Mouse (Mus musculus) gonadal fat pad, adult 2 months (tissue): ENCODE data around the gene Cntnap1. TPM values are rescaled to one million over a fixed set of nuclear protein-coding genes. Genes with fewer than 3 reads are reported as not detected.
"Not testable (repeated sequence)": the region's sequence is repeated elsewhere in the genome, so short reads cannot be mapped to it uniquely, and the experiment has no call there.

Experiments used
- DNase-seq: peaks from one replicate; pipeline ENCODE4 v3.0.0-alpha.2; 2012; ENCODE audit warnings: low read depth
- polyA plus RNA-seq: library from polyadenylated mRNA; depleted of rRNA; stranded (reverse); fragments of >200 nt; gene quantifications from 2 replicates; pipeline ENCODE4 v1.2.3, GENCODE M21; 2012; rRNA removed

Cntnap1 gene
- polyA plus RNA-seq, result 3.7 and 4.1 TPM in 2 replicates

DNA sequence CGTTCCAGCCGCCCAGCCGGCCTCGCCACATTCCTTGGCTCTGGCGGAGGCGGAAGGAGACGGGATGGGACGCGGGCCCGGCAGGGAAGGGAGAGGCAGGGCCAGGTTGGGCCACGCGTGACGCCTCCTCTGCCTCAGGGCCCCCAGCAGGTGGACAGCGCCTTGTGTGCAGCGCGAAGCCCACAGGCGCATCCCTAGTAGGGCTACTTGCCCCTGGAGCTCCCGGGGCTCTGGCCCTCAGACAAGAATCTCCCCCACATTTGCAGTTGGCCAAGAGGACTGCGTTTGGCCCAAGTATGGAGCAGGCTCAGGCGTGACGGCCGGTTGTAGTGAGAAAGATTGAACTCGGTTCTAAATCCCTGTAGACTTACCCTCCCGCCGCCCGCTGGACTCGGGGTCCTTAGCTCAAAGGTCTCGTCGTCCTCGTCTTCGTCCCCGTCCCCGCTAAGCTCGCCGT is at the start of gene Cntnap1:
TSS of gene Cntnap1 (plus strand) at position 170 of the 457 bp plus-strand sequence.
- DNase-seq, result no peak

DNA sequence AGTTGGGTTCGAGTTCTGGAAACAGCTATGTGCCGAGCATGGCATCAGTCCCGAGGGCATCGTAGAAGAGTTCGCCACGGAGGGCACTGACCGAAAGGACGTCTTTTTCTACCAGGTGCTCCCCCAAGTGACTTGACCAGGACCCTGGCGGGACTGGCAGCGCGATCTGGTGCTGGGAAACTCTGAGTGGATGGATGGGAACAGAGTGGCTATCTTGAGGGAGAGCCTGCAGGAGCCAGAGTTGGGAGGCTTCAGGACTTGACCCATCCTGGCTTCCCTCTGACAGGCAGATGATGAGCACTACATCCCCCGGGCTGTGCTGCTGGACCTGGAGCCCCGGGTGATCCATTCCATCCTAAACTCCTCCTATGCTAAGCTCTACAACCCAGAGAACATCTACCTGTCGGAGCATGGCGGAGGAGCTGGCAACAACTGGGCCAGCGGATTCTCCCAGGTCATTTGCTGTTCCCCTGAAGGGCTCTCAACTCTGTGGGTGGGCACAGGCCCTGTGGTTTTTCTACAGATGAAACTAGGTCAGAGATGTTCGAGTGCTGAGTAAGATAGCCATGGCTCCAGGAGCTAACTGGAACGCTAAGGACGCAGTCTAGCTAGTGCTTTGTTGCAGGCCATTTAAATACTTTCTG is 49.7 kb upstream of the Cntnap1 start:
- no peak for DNase-seq

DNA sequence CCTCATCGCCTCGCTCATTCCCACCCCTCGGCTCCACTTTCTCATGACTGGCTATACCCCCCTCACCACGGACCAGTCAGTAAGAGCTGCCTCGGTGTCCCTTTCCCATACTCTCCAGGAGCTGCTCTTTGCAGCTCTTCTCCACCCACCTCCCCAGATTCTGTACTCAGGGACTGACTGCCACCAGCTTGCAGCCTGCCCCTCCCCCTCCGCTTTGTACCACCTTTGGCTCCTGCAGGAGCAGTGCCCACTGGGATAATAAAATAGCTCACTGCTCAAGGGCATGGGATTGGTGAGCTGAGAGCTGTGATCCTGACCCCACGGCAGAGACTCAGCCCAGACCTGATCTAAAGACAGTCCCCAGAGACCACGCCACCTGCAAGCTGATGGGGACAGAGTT is 45.8 kb upstream of the Cntnap1 start:
- not testable (repeated sequence) for DNase-seq

DNA sequence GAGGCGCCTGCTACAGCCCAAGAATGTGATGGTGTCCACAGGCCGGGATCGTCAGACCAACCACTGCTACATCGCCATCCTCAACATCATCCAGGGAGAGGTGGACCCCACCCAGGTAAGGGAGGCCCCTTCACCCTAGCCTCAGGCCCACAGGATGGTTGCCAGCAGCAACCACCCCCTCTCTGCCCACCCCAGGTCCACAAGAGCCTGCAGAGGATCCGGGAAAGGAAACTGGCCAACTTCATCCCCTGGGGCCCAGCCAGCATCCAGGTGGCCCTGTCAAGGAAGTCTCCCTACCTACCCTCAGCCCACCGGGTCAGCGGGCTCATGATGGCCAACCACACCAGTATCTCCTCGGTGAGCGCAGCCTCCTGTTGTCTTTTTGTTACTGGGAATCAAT is 45.3 kb upstream of the Cntnap1 start:
- not testable (repeated sequence) for DNase-seq

GRCm38 (mm10) chr11:101127075-101127474 is 43.2 kb upstream of the Cntnap1 start:
- DNase-seq, result no peak

DNA sequence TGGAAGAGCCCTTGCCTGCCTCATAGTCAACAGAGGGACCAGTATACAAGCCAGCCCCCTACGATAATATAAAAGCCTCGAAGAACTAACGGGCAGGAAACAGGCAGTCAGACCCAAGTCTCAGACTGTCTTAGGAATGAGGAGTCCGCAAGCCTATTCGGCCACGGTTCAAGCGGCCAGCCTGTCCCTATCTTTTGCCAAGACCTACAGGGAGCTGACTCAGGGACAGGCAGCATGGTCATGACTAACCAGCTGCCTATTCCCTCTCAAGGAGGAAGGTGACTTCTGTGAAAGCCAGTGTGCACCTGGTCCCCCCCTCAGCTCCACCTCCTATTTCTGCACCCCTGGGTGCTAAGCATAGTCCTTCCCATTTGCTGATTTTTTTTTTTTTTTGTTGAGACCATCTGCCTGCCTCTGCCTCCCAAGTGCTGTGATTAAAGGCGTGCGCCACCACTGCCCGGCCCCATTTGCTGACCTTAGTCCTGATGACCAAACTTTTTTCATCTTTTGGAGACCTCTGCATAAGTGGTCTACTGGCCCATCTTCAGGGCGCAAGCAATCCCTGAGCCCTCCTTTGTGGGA is 41.2 kb upstream of the Cntnap1 start:
- DNase-seq, result no peak

DNA sequence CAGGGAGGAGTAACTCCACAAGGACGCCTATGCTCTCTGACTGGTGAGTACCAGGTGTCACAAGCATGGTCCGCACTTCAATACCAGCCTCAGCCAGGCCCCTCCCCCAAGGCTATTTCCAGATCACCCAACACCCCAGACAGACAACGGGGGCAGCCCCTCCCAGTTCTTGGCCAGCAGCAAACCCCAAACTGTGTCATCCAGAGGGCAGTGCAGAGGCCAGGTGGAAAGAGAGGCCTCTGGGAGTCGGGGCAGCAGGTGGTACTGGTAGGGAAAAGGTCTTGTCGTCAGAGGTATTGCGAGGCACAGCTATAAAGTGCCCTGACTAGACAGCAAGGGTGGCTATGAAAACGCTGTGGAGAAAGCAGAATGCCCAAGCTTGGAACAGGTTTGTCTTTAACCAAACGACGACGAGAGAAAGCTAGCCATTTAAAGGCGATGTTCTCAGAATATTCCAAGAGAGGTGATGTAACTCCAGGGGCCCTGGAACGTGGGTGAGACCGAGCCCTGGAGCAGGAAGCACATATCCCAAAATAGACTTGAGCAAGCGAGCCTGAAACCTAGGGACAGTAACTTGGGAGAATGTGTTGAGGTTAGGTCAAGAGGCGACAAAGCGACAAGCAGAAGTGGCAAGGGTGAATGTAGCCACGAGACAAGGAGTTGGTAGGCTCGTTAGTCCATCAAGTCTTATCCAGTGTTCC is 40.1 kb upstream of the Cntnap1 start:
- no peak for DNase-seq

DNA sequence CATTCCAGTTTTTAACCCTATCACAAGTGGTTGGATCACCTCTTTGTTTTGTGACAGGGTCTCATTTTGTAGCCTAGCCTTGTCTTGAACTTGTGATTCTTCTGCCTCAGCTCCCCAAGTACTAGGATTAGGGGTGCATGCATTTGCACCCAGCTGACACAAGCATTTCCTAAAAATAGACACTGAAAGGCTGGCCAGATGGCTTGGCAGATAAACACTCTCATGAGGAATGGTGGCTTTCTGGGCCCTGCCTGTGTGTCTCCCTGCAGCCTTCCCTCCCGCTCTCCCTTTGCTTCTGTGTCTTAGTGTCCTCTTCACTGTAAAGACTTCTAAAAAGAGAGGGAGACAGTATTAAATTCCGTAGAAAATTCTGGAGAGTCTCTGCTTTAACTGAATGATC is 39.1 kb upstream of the Cntnap1 start:
- DNase-seq, result no peak

DNA sequence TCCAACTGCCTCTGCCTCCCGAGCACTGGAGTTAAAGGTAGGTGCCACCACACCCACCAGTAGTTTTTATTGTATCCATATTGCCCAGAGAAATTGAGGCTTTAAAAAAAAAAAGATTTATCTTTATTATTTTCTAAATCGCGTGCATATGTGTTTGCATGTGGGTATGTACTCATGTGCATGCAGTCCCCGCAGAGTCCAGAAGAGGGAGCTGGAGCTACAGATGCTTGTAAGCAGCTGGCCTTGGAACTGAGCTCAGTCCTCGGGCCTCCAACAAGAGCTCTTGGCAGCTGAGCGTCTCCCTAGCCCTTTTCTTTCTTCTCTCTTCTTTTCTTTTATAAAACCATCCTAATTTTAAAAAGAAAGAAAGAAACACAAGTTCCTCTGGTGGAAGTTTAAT is 38.6 kb upstream of the Cntnap1 start:
- no peak for DNase-seq

DNA sequence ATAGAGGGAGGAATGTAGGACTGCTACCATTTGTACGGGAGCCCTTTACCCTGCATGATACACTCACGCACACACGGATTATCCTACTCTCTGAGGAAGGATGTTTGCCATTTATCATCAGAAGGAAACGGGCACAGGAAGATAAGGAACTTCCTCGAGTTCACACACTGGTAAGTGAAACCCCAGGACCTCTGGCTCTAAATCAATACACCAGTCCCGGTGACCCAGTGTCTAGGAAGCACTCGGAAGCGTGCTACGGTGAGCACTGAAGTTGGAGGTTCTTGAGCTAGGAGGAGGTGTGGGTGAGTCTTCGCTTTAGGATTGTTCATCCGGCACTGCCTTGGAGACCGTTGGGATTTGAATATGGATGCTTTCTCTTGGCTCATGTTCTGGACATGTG is 37.3 kb upstream of the Cntnap1 start:
- no peak for DNase-seq

DNA sequence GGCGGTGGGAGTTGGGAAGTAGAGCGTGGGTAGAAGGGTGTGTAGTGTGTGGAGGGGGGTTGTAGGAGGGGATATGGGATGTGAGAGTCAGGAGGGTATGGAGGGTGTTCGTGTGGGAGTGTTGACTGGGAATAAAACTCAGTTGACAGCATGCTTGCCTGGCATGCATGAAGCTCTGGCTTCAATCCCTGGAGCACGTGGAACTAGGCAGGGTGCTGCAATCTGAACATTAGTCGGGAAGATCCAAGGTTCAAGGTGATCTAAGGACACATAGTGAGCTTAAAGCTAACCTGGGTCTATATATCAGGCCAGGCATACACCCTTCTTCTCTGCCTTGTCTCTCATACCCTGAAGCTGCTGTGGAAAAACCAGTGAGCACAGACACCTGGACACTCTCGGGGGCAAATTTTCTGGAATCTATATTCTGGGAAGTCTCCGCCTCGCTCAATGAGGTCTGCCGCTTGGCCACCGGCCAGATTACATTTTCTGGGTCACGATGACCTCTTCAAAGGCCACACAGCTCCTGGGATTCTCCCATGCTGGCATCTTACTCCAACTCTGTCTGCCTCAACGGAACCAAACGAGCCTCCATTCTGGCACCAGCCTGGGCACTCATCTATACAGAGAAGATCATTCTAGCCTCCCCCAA is 36.0 kb upstream of the Cntnap1 start:
- no peak for DNase-seq

GRCm38 (mm10) chr11:101137000-101137399 is 33.3 kb upstream of the Cntnap1 start:
- no peak for DNase-seq

DNA sequence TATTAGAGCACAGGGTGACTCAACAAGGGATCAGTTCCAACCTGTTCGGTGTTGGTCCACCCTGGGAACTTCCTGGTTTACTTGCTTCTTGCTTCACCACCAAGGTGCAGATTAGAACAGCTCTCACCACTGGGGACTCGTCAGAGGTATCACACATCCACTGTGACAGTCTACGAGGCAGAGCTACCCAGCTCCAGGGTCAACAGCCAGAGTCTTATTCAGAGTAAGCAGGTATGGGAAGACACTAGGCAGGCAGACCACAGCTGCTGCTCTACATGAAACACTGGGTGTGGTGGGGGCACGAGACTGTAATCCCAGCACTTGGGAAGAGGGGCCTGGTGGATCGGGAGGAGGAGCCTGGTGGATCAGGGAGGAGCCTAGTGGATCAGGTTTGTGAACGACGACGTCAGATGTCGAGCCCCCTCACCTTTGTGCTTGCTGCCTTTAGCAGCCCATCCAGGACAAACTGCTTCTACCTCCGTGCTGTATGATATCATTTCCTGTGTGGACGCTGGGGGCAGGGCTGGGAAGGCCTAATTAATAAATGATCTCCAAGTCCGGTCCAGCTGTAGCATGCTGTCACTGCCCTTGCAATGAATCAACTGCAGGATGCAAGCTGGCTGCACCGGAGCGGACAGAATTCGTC is 31.7 kb upstream of the Cntnap1 start:
- no peak for DNase-seq

DNA sequence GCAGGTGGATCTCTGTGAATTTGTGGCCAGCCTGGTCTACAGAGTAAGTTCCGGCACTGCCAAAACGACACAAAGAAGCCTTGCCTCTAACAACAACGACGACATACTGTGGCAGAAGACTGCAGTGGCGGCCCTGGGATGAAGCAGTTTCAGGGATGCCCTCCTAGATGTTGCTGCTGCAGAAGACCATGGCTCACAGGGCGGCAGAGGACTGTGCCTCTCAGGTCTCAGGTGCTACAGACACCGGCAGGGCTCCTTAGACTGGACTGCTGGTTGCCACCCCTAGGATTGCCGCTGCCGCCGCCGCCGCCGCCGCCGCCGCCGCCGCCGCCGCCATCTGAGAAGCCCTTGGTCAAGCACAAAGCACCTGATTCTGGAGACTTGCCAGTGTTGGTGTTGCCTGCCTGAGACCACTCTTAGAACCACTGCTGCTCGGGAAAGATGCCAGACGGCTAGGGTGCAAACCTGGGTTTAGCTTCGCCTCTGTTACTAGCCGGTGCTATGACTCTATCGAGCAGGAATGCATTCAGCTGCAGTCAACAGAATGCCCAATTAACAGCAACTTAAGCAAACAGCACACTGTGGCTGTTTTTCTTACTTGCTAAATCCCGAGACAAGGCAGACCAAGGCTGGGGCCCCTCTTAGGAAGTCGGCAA is 30.0 kb upstream of the Cntnap1 start:
- no peak for DNase-seq

GRCm38 (mm10) chr11:101141088-101141487 is 29.2 kb upstream of the Cntnap1 start:
- DNase-seq, result no peak

DNA sequence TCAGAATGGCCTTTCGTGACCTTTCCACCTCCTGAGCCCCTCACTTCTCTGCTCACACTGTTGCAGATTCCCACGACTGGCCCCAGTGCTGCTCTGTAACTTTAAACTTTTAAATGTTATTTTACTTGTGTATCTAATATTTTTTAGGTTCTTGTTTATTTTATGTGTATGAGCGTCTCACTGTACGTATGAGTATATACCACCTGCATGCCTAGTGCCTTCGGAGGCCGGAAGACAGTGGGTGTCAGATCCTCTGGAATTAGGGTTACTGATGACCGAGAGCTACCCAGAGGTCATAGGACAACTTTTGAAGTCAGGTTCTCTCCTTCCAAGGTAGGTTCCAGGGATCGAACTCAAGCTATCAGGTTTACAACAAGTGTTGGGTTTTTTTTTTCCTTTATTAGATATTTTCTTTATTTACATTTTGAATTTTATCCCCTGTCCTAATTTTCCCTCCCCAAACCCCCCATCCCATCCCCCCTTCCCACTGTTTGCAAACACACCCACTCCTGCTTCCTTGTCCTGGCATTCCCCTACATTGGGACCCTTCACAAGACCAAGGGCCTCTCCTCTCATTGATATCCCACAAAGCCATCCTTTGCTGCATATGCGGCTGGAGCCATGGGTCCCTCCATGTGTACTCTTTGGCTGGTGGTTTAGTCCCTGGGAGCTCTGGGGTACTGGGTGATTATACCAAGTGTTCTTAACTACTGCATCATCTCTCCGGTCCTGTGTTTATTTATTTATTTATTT is 27.9 kb upstream of the Cntnap1 start:
- DNase-seq, result no peak

DNA sequence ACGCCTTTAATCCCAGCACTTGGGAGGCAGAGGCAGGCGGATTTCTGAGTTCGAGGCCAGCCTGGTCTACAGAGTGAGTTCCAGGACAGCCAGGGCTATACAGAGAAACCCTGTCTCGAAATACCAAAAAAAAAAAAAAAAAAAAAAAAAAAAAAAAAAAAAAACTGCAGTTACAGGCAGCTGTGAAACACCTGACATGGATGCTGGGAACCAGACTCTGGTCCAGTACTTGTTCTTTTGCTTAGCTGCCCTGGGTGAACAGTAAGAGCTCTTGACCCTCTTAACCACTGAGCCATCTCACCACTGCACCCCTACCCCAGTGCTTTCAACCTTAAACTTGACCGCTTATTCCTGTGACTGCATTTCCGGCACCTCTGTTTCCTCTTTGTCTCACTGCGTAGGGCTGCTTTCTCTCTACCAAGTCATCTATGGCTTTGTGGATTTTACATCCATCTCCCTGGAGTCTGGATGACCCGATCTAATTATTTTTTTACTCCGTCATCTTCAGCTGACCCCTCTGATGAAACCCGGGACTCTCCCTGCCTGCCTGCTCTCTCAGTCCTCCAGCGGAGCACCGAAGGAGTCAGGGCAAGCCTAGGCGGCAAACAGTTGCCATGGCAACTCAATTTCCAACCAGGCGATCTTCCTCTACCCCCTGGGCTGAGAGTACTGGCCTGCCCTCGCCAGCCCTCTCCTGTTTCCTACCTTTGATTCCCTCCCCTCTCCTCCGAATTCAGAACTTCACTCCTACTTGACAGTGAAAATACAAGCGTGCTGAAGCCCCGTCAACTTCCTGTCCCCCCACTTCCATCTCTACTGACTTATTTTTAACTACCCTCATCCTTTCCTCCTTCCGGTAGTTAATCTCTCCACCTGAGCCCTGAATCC is 26.7 kb upstream of the Cntnap1 start:
- no peak for DNase-seq

DNA sequence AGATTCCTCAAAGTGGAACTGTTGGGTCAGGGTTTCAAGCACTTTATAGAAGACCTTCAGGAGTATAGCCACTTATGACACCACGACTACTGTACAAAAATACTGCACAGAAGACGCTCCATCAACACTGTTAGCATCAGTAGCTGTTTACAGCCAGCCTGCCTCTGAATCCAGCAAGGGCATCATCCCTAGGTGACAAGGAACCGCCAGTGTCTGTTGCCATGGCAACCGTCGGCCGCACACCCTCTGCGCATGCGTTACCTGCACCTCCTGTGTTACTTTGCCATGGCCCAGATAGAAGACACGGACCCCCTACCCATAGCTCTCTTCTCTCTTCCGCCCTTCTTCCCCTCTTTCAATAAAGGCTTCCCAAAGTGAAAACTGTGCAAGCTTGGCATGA is 23.9 kb upstream of the Cntnap1 start:
- no peak for DNase-seq

- DNase-seq, result no peak
Observed at GRCm38 (mm10) chr11:101148751-101149150, 21.6 kb upstream of the Cntnap1 start.
